Mouse (Mus musculus) liver, embryonic 13.5 days (tissue): ENCODE data around the gene Ankrd2. TPM values are rescaled to one million over a fixed set of nuclear protein-coding genes. Genes with fewer than 3 reads are reported as not detected.

Experiments
- ATAC-seq: fragments of 200-750 bp; cut with Nextera tagmentation; 2 replicates; pipeline ENCODE4 v1.8.0; 2017; ENCODE audit warnings: low read depth, mild to moderate bottlenecking, moderate number of reproducible peaks, moderate library complexity
- DNase-seq: peaks from one replicate; pipeline ENCODE4 v3.0.0; 2022
- H3K27ac ChIP-seq: fragments of 300-500 bp; sonication (generic); 2 replicates; pipeline ENCODE4 v1.5.1; 2015; ENCODE audit warnings: moderate library complexity, mild to moderate bottlenecking, inconsistent platforms
- H3K27me3 ChIP-seq: fragments of 300-500 bp; sonication (generic); 2 replicates; pipeline ENCODE4 v1.6.1; 2015; ENCODE audit warnings: mild to moderate bottlenecking, inconsistent platforms
- H3K36me3 ChIP-seq: fragments of 300-500 bp; sonication (generic); 2 replicates; pipeline ENCODE4 v1.6.1; 2015; ENCODE audit warnings: mild to moderate bottlenecking, inconsistent platforms
- H3K4me1 ChIP-seq: fragments of 300-500 bp; sonication (generic); replicated peaks from 2 replicates; pipeline ENCODE4 v1.6.1; 2015; ENCODE audit warnings: inconsistent platforms
- H3K4me2 ChIP-seq: fragments of 300-500 bp; sonication (generic); 2 replicates; pipeline ENCODE4 v1.6.1; 2015; ENCODE audit warnings: inconsistent platforms, mild to moderate bottlenecking, moderate library complexity
- H3K4me3 ChIP-seq: fragments of 300-500 bp; sonication (generic); replicated peaks from 2 replicates; pipeline ENCODE4 v1.5.1; 2015; ENCODE audit warnings: mild to moderate bottlenecking, inconsistent platforms
- H3K9ac ChIP-seq: fragments of 300-500 bp; sonication (generic); 2 replicates; pipeline ENCODE4 v1.6.1; 2015; ENCODE audit warnings: mild to moderate bottlenecking, inconsistent platforms
- H3K9me3 ChIP-seq: fragments of 300-500 bp; sonication (generic); replicated peaks from 2 replicates; pipeline ENCODE4 v1.6.1; 2016; ENCODE audit warnings: inconsistent platforms
- WGBS: fragments of 180-500 bp; shearing (Covaris S2); methylation state at CpG from one replicate; pipeline ENCODE4 v1.1.7; 2015; ENCODE audit not compliant: insufficient replicate concordance; 5-methylcytosine and 5-hydroxymethylcytosine counted together
- polyA plus RNA-seq: library from polyadenylated mRNA; unstranded; fragments of >200 nt; fragmentation: Nextera tagmentation; extraction: Ambion mirVana; gene quantifications from 2 replicates; pipeline ENCODE4 v1.2.1, GENCODE M21; 2015

Gene Ankrd2
- polyA plus RNA-seq, 1 experiment from 2014 or later = 0.15 TPM

GRCm38 (mm10) chr19:42056719-42057409 lies 21.1 kb downstream of the Ankrd2 start:
- ATAC-seq (no peak), DNase-seq (no peak)
- H3K36me3 ChIP-seq = 0 out of 2 replicates have a peak, but pooled peaks cover 4% of the 10 kb centered on the region
- no peak overlapping the region for H3K27ac ChIP-seq
- H3K27me3 ChIP-seq = 0 out of 2 replicates have a peak, but pooled peaks cover 3% of the 10 kb centered on the region
- no peak overlapping the region for H3K4me2 ChIP-seq
- 64% methylated on average over 6 of the region's 6 CpGs for WGBS
- peaks cover 11% of the 10 kb centered on the region for H3K4me1 ChIP-seq
- H3K4me3 ChIP-seq = no peak overlapping the region
- no peaks in the 10 kb centered on the region for H3K9me3 ChIP-seq
- H3K9ac ChIP-seq = no peak overlapping the region

GRCm38 (mm10) chr19:42058426-42058825 lies 22.6 kb downstream of the Ankrd2 start:
- H3K9ac ChIP-seq = no peak overlapping the region
- H3K9me3 ChIP-seq = no peaks in the 10 kb centered on the region
- H3K27me3 ChIP-seq = 0 out of 2 replicates have a peak, but pooled peaks cover 3% of the 10 kb centered on the region
- H3K4me2 ChIP-seq = no peak overlapping the region
- H3K4me3 ChIP-seq = no peak overlapping the region
- H3K4me1 ChIP-seq = peaks cover 11% of the 10 kb centered on the region
- ATAC-seq = no peak
- 54% methylated on average over 7 of the region's 7 CpGs for WGBS
- 0 out of 2 replicates have a peak, but pooled peaks cover 4% of the 10 kb centered on the region for H3K36me3 ChIP-seq
- no peak for DNase-seq
- H3K27ac ChIP-seq = no peak overlapping the region

- 0 out of 2 replicates have a peak, but pooled peaks cover 3% of the 10 kb centered on the region for H3K27me3 ChIP-seq
- peaks cover 7% of the 10 kb centered on the region; the same call in 1 of the 2 replicates for H3K4me1 ChIP-seq
- H3K36me3 ChIP-seq = 0 out of 2 replicates have a peak, but pooled peaks cover 6% of the 10 kb centered on the region
- no peak overlapping the region for H3K4me2 ChIP-seq
- DNase-seq (no peak), ATAC-seq (peak; percentile 60)
- no peaks in the 10 kb centered on the region for H3K9me3 ChIP-seq
- H3K9ac ChIP-seq = no peak overlapping the region
- no peak overlapping the region for H3K4me3 ChIP-seq
- H3K27ac ChIP-seq = peak overlapping the region; percentile 47
- 76% methylated on average over 7 of the region's 7 CpGs for WGBS
These were observed 25.6 kb downstream of the Ankrd2 start for GRCm38 (mm10) chr19:42061443-42061842.

- Histone ChIP-seq H3K4me3 (no peak overlapping the region), H3K27me3 (no peaks in the 10 kb centered on the region), H3K9ac (no peak overlapping the region), H3K27ac (no peak overlapping the region), H3K4me1 (peaks cover 14% of the 10 kb centered on the region; the same call in 1 of the 2 replicates), H3K9me3 (no peaks in the 10 kb centered on the region), H3K4me2 (no peak overlapping the region), H3K36me3 (peaks cover 9% of the 10 kb centered on the region)
- ATAC-seq = no peak
- DNase-seq = no peak
- 56% methylated on average over 11 of the region's 11 CpGs for WGBS
These were observed 32.8 kb downstream of the Ankrd2 start for GRCm38 (mm10) chr19:42068441-42069240.

- Histone ChIP-seq H3K4me2 (no peak overlapping the region), H3K9me3 (no peaks in the 10 kb centered on the region), H3K9ac (no peak overlapping the region), H3K4me1 (peaks cover 14% of the 10 kb centered on the region; the same call in 1 of the 2 replicates), H3K4me3 (no peak overlapping the region), H3K36me3 (peaks cover 9% of the 10 kb centered on the region), H3K27me3 (no peaks in the 10 kb centered on the region), H3K27ac (no peak overlapping the region)
- DNase-seq = no peak
- 62% methylated on average over 6 of the region's 6 CpGs for WGBS
- no peak for ATAC-seq
These were observed 33.4 kb downstream of the Ankrd2 start for GRCm38 (mm10) chr19:42069241-42069525.

- H3K27ac ChIP-seq = peak overlapping the region; percentile 30
- DNase-seq = no peak
These were observed 35.4 kb downstream of the Ankrd2 start for GRCm38 (mm10) chr19:42071221-42071620.

GRCm38 (mm10) chr19:42071886-42072608 lies 36.2 kb downstream of the Ankrd2 start:
- DNase-seq (no peak), ATAC-seq (peak; percentile 75)
- H3K9ac ChIP-seq = no peak overlapping the region
- 54% methylated on average over 15 of the region's 15 CpGs for whole genome bisulfite sequencing
- no peak overlapping the region for H3K4me2 ChIP-seq
- H3K4me3 ChIP-seq = no peak overlapping the region
- H3K4me1 ChIP-seq = peaks cover 14% of the 10 kb centered on the region; the same call in 1 of the 2 replicates
- peaks cover 11% of the 10 kb centered on the region for H3K36me3 ChIP-seq
- H3K27me3 ChIP-seq = no peaks in the 10 kb centered on the region
- H3K27ac ChIP-seq = peak overlapping the region; percentile 79
- H3K9me3 ChIP-seq = no peaks in the 10 kb centered on the region

More at GRCm38 (mm10) chr19:42071221-42071620, 35.4 kb downstream of the Ankrd2 start:
- no peak overlapping the region for H3K9ac ChIP-seq
- 70% methylated on average over 7 of the region's 7 CpGs for WGBS
- peaks cover 14% of the 10 kb centered on the region for H3K36me3 ChIP-seq
- peaks cover 14% of the 10 kb centered on the region; the same call in 1 of the 2 replicates for H3K4me1 ChIP-seq
- no peak overlapping the region for H3K4me3 ChIP-seq
- H3K9me3 ChIP-seq = no peaks in the 10 kb centered on the region
- ATAC-seq = no peak
- no peaks in the 10 kb centered on the region for H3K27me3 ChIP-seq
- H3K4me2 ChIP-seq = no peak overlapping the region

- Histone ChIP-seq H3K9me3 (no peaks in the 10 kb centered on the region), H3K27ac (peak overlapping the region; percentile 79), H3K36me3 (peaks cover 11% of the 10 kb centered on the region), H3K4me2 (no peak overlapping the region), H3K9ac (no peak overlapping the region), H3K27me3 (no peaks in the 10 kb centered on the region), H3K4me1 (peaks cover 14% of the 10 kb centered on the region; the same call in 1 of the 2 replicates), H3K4me3 (no peak overlapping the region)
- 64% methylated on average over 7 of the region's 7 CpGs for WGBS
- ATAC-seq (no peak), DNase-seq (no peak)
These were observed 37.0 kb downstream of the Ankrd2 start for GRCm38 (mm10) chr19:42072802-42073201.

GRCm38 (mm10) chr19:42075051-42075450 lies 39.3 kb downstream of the Ankrd2 start:
- peaks cover 24% of the 10 kb centered on the region for H3K4me1 ChIP-seq
- H3K27ac ChIP-seq = no peak overlapping the region
- H3K9me3 ChIP-seq = no peaks in the 10 kb centered on the region
- no peak overlapping the region for H3K4me3 ChIP-seq
- H3K27me3 ChIP-seq = no peaks in the 10 kb centered on the region
- peaks cover 11% of the 10 kb centered on the region for H3K36me3 ChIP-seq
- whole genome bisulfite sequencing = 70% methylated on average over 2 of the region's 2 CpGs
- DNase-seq (no peak), ATAC-seq (no peak)
- no peak overlapping the region for H3K4me2 ChIP-seq
- no peak overlapping the region for H3K9ac ChIP-seq

- WGBS = 78% methylated on average over 16 of the region's 16 CpGs
- Histone ChIP-seq H3K36me3 (0 out of 2 replicates have a peak, but pooled peaks cover 5% of the 10 kb centered on the region), H3K4me1 (peaks cover 29% of the 10 kb centered on the region), H3K4me3 (no peak overlapping the region), H3K9me3 (no peaks in the 10 kb centered on the region), H3K4me2 (no peak overlapping the region), H3K27ac (no peak overlapping the region), H3K9ac (no peak overlapping the region), H3K27me3 (no peaks in the 10 kb centered on the region)
- DNase-seq (no peak), ATAC-seq (no peak)
These were observed 40.2 kb downstream of the Ankrd2 start for GRCm38 (mm10) chr19:42075992-42076391.

GRCm38 (mm10) chr19:42078566-42078965 lies 42.8 kb downstream of the Ankrd2 start:
- Histone ChIP-seq H3K9me3 (no peaks in the 10 kb centered on the region), H3K36me3 (0 out of 2 replicates have a peak, but pooled peaks cover 5% of the 10 kb centered on the region), H3K4me1 (peaks cover 22% of the 10 kb centered on the region), H3K4me3 (no peak overlapping the region), H3K4me2 (no peak overlapping the region), H3K9ac (no peak overlapping the region), H3K27me3 (no peaks in the 10 kb centered on the region), H3K27ac (peak overlapping the region; percentile 21; the same call in 1 of the 2 replicates)
- DNase-seq = no peak
- no peak for ATAC-seq
- 81% methylated on average over 8 of the region's 8 CpGs for WGBS
